Mouse (Mus musculus) E14TG2a.4 (cell line): ENCODE results near the gene Dtd1.

Source experiments
- H3K27me3 ChIP-seq: 2 replicates; pipeline ENCODE4 v1.6.1; 2014; ENCODE audit warnings: low read length, control low read depth; ENCODE audit not compliant: insufficient read depth
- H3K36me3 ChIP-seq: 2 replicates; pipeline ENCODE4 v1.6.1; 2014; ENCODE audit warnings: low read length, control low read depth; ENCODE audit not compliant: insufficient read depth
- H3K4me1 ChIP-seq: replicated peaks from 2 replicates; pipeline ENCODE4 v1.6.1; 2014; ENCODE audit warnings: low read depth, low read length, control low read depth
- H3K4me3 ChIP-seq: replicated peaks from 2 replicates; pipeline ENCODE4 v1.5.1; 2014; ENCODE audit warnings: mild to moderate bottlenecking, low read length
- H3K9me3 ChIP-seq: 2 replicates; pipeline ENCODE4 v1.6.1; 2014; ENCODE audit warnings: low read length, control low read depth
- CTCF ChIP-seq: conservative IDR thresholded peaks from 2 replicates; pipeline ENCODE4 v1.5.1; 2014; ENCODE audit warnings: low read length
- NANOG ChIP-seq: IDR thresholded peaks from 2 replicates; pipeline ENCODE4 v1.6.1; 2014; ENCODE audit warnings: borderline replicate concordance, low read length, mixed read lengths
- POU5F1 ChIP-seq: IDR thresholded peaks from 2 replicates; pipeline ENCODE4 v1.6.1; 2014; ENCODE audit warnings: low read length, borderline replicate concordance

The Dtd1 gene

DNA sequence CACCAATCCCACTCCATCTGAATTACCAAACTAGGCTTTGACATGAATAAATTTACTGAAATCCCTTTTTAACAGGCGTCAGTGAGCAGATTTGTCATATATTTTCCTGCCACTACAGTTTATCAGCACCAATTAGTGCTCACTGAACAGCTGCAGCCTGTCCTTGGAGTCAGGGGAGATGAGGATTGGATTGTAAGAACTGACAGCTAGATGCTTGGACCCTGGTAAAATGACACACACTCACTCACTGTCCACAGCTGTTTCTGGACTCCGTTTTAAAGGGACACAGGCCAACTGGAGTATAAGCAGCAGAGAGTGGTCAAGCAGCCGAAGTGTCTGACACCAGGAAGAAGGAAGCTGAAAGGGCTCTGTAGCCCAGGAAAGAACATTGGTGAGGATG is 169.9 kb downstream of the Dtd1 start:
- 0 out of 2 replicates have a peak, but pooled peaks cover 5% of the 10 kb centered on the region for H3K9me3 ChIP-seq
- H3K36me3 ChIP-seq: no peaks in the 10 kb centered on the region
- no peaks in the 10 kb centered on the region for H3K27me3 ChIP-seq
- H3K4me3 ChIP-seq: no peak overlapping the region
- 0 out of 2 replicates have a peak, but pooled peaks cover 6% of the 10 kb centered on the region for H3K4me1 ChIP-seq
- TF ChIP-seq NANOG: no peak
- TF ChIP-seq CTCF: no peak
- no peak for TF ChIP-seq POU5F1

DNA sequence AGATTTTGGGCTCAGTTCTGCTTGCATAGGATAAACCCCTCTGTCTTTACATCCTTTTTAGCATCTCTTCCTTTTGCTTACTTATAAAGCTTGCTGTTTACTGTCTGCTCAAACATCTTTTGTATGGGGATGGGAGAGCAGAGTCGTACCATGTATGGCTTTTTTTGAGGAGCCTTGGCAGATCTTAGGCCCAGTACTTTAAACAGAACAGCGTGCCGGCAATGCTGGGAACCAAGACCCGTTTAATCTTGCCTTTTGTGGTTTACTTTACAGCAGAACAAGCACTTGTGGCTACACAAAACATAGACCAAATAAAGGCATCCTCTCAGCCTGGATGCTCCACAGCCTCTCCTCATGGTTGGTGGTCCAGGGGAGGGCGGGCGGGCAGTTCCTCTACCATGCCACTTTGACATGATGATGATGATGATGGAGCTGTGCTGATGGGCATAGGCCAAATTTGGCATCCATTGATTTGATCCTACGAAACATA is 170.8 kb downstream of the Dtd1 start:
- 0 out of 2 replicates have a peak, but pooled peaks cover 6% of the 10 kb centered on the region for H3K4me1 ChIP-seq
- no peaks in the 10 kb centered on the region for H3K36me3 ChIP-seq
- 0 out of 2 replicates have a peak, but pooled peaks cover 5% of the 10 kb centered on the region for H3K9me3 ChIP-seq
- H3K27me3 ChIP-seq: no peaks in the 10 kb centered on the region
- no peak for TF ChIP-seq POU5F1
- no peak for TF ChIP-seq NANOG
- TF ChIP-seq CTCF: no peak
- no peak overlapping the region for H3K4me3 ChIP-seq

DNA sequence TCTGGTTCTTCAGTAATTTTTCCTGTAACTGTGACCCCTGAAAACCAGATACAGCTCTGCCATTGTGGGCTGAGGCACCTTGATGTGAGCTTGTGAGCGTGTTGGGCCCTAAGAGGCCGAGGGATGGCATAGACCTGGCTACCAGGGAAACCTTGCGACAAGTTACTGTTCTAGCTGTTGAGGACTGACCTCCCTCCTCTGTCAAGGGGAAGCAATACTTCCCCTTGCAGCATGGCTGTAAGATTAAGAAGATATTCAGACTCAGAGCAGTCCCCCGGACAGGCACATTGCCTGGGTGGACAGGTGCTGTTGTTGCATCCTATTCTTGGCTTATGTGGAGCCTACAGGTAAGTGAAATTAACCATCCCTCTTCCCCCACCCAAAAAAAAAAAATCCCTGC is 172.1 kb downstream of the Dtd1 start:
- Histone ChIP-seq H3K9me3 (no peaks in the 10 kb centered on the region), H3K4me1 (0 out of 2 replicates have a peak, but pooled peaks cover 6% of the 10 kb centered on the region), H3K27me3 (no peaks in the 10 kb centered on the region), H3K4me3 (no peak overlapping the region), H3K36me3 (no peaks in the 10 kb centered on the region)
- TF ChIP-seq NANOG (no peak), CTCF (no peak), POU5F1 (no peak)

DNA sequence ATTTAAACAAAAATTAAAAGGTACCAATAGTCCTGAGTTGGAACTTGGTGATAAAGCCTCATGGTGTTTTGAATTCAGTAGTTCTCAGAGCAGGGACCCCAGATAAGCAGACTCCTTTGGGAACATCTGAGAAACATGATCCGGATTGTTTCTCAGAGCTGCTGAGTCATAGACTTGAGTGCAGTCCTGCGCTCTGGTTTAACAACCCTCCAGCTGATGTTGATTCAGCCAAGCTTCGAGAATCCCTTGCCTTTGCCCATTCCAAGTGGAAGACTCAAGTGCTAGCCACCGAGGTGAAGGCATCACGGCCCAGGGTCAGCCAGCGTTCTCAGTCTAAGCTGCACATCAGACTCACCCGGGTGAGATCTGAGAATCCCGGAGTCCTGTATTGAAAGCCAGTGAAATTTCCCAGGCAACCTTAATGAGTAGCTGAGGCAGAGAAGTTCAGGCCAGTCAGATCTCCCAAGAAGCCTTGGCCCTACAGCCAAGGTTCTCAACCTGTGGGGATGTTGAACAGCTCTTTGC is 175.0 kb downstream of the Dtd1 start:
- Histone ChIP-seq H3K4me1 (0 out of 2 replicates have a peak, but pooled peaks cover 6% of the 10 kb centered on the region), H3K27me3 (no peaks in the 10 kb centered on the region), H3K36me3 (no peaks in the 10 kb centered on the region), H3K4me3 (no peak overlapping the region), H3K9me3 (no peaks in the 10 kb centered on the region)
- TF ChIP-seq POU5F1 (no peak), NANOG (no peak)

DNA sequence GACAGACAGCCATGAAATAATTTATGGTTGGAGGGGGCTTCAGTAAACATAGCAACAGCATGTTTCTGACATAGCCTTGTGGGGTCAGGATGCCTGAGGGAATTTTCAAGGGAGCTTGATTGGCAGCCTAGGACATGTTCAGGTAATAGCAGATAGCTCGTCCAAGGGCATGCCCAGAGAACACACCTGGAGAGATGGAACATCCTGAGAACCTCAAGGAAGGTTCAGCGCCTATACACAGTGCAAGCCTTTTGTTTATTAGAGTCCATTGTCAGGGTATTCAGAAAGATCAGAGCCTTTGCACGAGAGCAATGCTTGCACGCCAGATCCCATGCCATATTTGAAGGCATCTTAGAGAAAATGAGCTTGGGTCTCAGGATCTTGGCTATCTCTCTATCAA is 175.9 kb downstream of the Dtd1 start:
- no peak overlapping the region for H3K4me3 ChIP-seq
- H3K36me3 ChIP-seq: no peaks in the 10 kb centered on the region
- H3K4me1 ChIP-seq: 0 out of 2 replicates have a peak, but pooled peaks cover 6% of the 10 kb centered on the region
- no peaks in the 10 kb centered on the region for H3K27me3 ChIP-seq
- TF ChIP-seq NANOG (no peak), POU5F1 (no peak), CTCF (no peak)
- H3K9me3 ChIP-seq: no peaks in the 10 kb centered on the region

GRCm38 (mm10) chr2:144779263-144779662 is 179.6 kb downstream of the Dtd1 start:
- H3K4me1 ChIP-seq: 0 out of 2 replicates have a peak, but pooled peaks cover 6% of the 10 kb centered on the region
- H3K27me3 ChIP-seq: no peaks in the 10 kb centered on the region
- no peaks in the 10 kb centered on the region for H3K9me3 ChIP-seq
- no peak overlapping the region for H3K4me3 ChIP-seq
- H3K36me3 ChIP-seq: no peaks in the 10 kb centered on the region
- TF ChIP-seq POU5F1: no peak
- TF ChIP-seq NANOG: no peak

GRCm38 (mm10) chr2:144780731-144781130 is 181.0 kb downstream of the Dtd1 start:
- TF ChIP-seq POU5F1 (no peak), CTCF (no peak), NANOG (no peak)
- H3K27me3 ChIP-seq: no peaks in the 10 kb centered on the region
- no peaks in the 10 kb centered on the region for H3K4me1 ChIP-seq

GRCm38 (mm10) chr2:144781871-144782270 is 182.2 kb downstream of the Dtd1 start:
- Histone ChIP-seq H3K9me3 (no peaks in the 10 kb centered on the region), H3K4me3 (no peak overlapping the region), H3K27me3 (no peaks in the 10 kb centered on the region), H3K4me1 (no peaks in the 10 kb centered on the region), H3K36me3 (no peaks in the 10 kb centered on the region)
- TF ChIP-seq CTCF (no peak), POU5F1 (no peak), NANOG (no peak)

More at GRCm38 (mm10) chr2:144780731-144781130, 181.0 kb downstream of the Dtd1 start:
- no peaks in the 10 kb centered on the region for H3K9me3 ChIP-seq
- no peak overlapping the region for H3K4me3 ChIP-seq
- H3K36me3 ChIP-seq: no peaks in the 10 kb centered on the region

GRCm38 (mm10) chr2:144782481-144782880 is 182.8 kb downstream of the Dtd1 start:
- Histone ChIP-seq H3K27me3 (no peaks in the 10 kb centered on the region), H3K4me1 (no peaks in the 10 kb centered on the region), H3K4me3 (no peak overlapping the region), H3K36me3 (no peaks in the 10 kb centered on the region), H3K9me3 (no peaks in the 10 kb centered on the region)
- TF ChIP-seq CTCF (no peak), NANOG (no peak), POU5F1 (no peak)
